Mouse (Mus musculus) CD4-positive helper T cell, adult 2 months (primary cell): ENCODE data around the gene Trp63.

Experiments used
- DNase-seq: peaks from one replicate; pipeline ENCODE4 v3.0.0-alpha.2; 2012; ENCODE audit warnings: low read depth, missing footprints, low spot score

Trp63 gene

GRCm38 (mm10) chr16:25779964-25780363 lies 96.4 kb downstream of the Trp63 start:
- no peak for DNase-seq

- no peak for DNase-seq
Measured at GRCm38 (mm10) chr16:25784246-25784645, 100.7 kb downstream of the Trp63 start.

- DNase-seq: no peak
Measured at GRCm38 (mm10) chr16:25786457-25786856, 102.9 kb downstream of the Trp63 start.

GRCm38 (mm10) chr16:25792640-25793266 lies 109.2 kb downstream of the Trp63 start:
- DNase-seq: no peak

GRCm38 (mm10) chr16:25797732-25798294 lies 114.2 kb downstream of the Trp63 start:
- DNase-seq: no peak

GRCm38 (mm10) chr16:25799618-25800017 lies 116.1 kb downstream of the Trp63 start:
- no peak for DNase-seq

- DNase-seq: no peak
Measured at GRCm38 (mm10) chr16:25804955-25805354, 121.4 kb downstream of the Trp63 start.

GRCm38 (mm10) chr16:25807116-25807515 lies 123.6 kb downstream of the Trp63 start:
- DNase-seq: no peak

- no peak for DNase-seq
Measured at GRCm38 (mm10) chr16:25817753-25818624, 134.4 kb downstream of the Trp63 start.

GRCm38 (mm10) chr16:25826016-25826415 lies 142.5 kb downstream of the Trp63 start:
- DNase-seq: no peak

- DNase-seq: no peak
Measured at GRCm38 (mm10) chr16:25832576-25832975, 149.0 kb downstream of the Trp63 start.

- no peak for DNase-seq
Measured at GRCm38 (mm10) chr16:25835301-25835700, 151.7 kb downstream of the Trp63 start.

- no peak for DNase-seq
Measured at GRCm38 (mm10) chr16:25835723-25836122, 152.2 kb downstream of the Trp63 start.

- DNase-seq: no peak
Measured at GRCm38 (mm10) chr16:25842996-25843395, 159.4 kb downstream of the Trp63 start.

- no peak for DNase-seq
Measured at GRCm38 (mm10) chr16:25843625-25844024, 160.1 kb downstream of the Trp63 start.

- DNase-seq: no peak
Measured at GRCm38 (mm10) chr16:25846611-25847010, 163.0 kb downstream of the Trp63 start.

GRCm38 (mm10) chr16:25848474-25848873 lies 164.9 kb downstream of the Trp63 start:
- DNase-seq: no peak

GRCm38 (mm10) chr16:25849593-25850464 lies 166.3 kb downstream of the Trp63 start:
- no peak for DNase-seq

- no peak for DNase-seq
Measured at GRCm38 (mm10) chr16:25860731-25861505, 177.4 kb downstream of the Trp63 start.

- DNase-seq: no peak
Measured at GRCm38 (mm10) chr16:25865096-25865869, 181.7 kb downstream of the Trp63 start.
